Mouse (Mus musculus) hindbrain, postnatal 0 days (tissue): ENCODE data around the gene Pik3c2g. TPM values are rescaled to one million over a fixed set of nuclear protein-coding genes. Genes with fewer than 3 reads are reported as not detected.
"Not testable (repeated sequence)": the region's sequence is repeated elsewhere in the genome, so short reads cannot be mapped to it uniquely, and the experiment has no call there.

Experiments
- ATAC-seq: fragments of 200-750 bp; cut with Nextera tagmentation; 2 replicates; pipeline ENCODE4 v1.8.0; 2017; ENCODE audit warnings: mild to moderate bottlenecking, moderate TSS enrichment, moderate library complexity
- DNase-seq: peaks from one replicate; pipeline ENCODE4 v3.0.0-alpha.2; 2015; ENCODE audit warnings: low spot score
- H3K27ac ChIP-seq: fragments of 300-500 bp; sonication (generic); 2 replicates; pipeline ENCODE4 v1.5.1; 2014; ENCODE audit warnings: mild to moderate bottlenecking
- H3K27me3 ChIP-seq: fragments of 300-500 bp; sonication (generic); 2 replicates; pipeline ENCODE4 v1.6.1; 2014; ENCODE audit warnings: low read length, mixed read lengths; ENCODE audit not compliant: insufficient read depth
- H3K36me3 ChIP-seq: fragments of 300-500 bp; sonication (generic); 2 replicates; pipeline ENCODE4 v1.6.1; 2014; ENCODE audit warnings: low read length, mixed read lengths; ENCODE audit not compliant: insufficient read depth
- H3K4me1 ChIP-seq: fragments of 300-500 bp; sonication (generic); 2 replicates; pipeline ENCODE4 v1.6.1; 2014; ENCODE audit warnings: antibody characterized with exemption, low read length, mixed read lengths; ENCODE audit not compliant: insufficient read depth
- H3K4me2 ChIP-seq: fragments of 300-500 bp; sonication (generic); 2 replicates; pipeline ENCODE4 v1.6.1; 2014; ENCODE audit warnings: low read depth, mild to moderate bottlenecking, low read length, moderate library complexity, mixed read lengths
- H3K4me3 ChIP-seq: fragments of 300-500 bp; sonication (generic); 2 replicates; pipeline ENCODE4 v1.5.1; 2014; ENCODE audit warnings: low read length
- H3K9ac ChIP-seq: fragments of 300-500 bp; sonication (generic); replicated peaks from 2 replicates; pipeline ENCODE4 v1.6.1; 2014; ENCODE audit warnings: mild to moderate bottlenecking, low read length, moderate library complexity, mixed read lengths
- H3K9me3 ChIP-seq: fragments of 300-500 bp; sonication (generic); 2 replicates; pipeline ENCODE4 v1.6.1; 2016; ENCODE audit warnings: low read length, mixed read lengths
- CTCF ChIP-seq: IDR thresholded peaks from 2 replicates; pipeline ENCODE4 v1.5.1; 2016; ENCODE audit warnings: antibody characterized with exemption, control low read depth, low read depth
- WGBS: fragments of 180-500 bp; shearing (Covaris S2); extraction: QIAGEN DNeasy Blood & Tissue Kit; methylation state at CpG from one replicate; pipeline ENCODE4 v1.1.7; 2014; 5-methylcytosine and 5-hydroxymethylcytosine counted together
- polyA plus RNA-seq: library from polyadenylated mRNA; unstranded; fragments of >200 nt; fragmentation: Nextera tagmentation; extraction: Ambion mirVana; gene quantifications from 2 replicates; pipeline ENCODE4 v1.2.1, GENCODE M21; 2015
- total RNA-seq: library from RNA; depleted of rRNA; stranded (reverse); fragments of >200 nt; gene quantifications from 2 replicates; pipeline ENCODE4 v1.2.3, GENCODE M21; 2014

Pik3c2g gene
- total and polyA plus RNA-seq, 2 experiments from 2014 or later: 0.50 to 1.1 TPM

- no peaks in the 10 kb centered on the region for H3K4me1 ChIP-seq
- no peak for ATAC-seq
- H3K36me3 ChIP-seq: no peaks in the 10 kb centered on the region
- no peaks in the 10 kb centered on the region for H3K9me3 ChIP-seq
- WGBS: 77% methylated on average over 4 of the region's 4 CpGs
- H3K4me3 ChIP-seq: no peak overlapping the region
- no peak for TF ChIP-seq CTCF
- no peak overlapping the region for H3K27ac ChIP-seq
- H3K27me3 ChIP-seq: no peaks in the 10 kb centered on the region
- no peak overlapping the region for H3K4me2 ChIP-seq
- H3K9ac ChIP-seq: no peak overlapping the region
- no peak for DNase-seq
Observed at GRCm38 (mm10) chr6:139901801-139902200, 314.8 kb downstream of the Pik3c2g start.

GRCm38 (mm10) chr6:139907138-139907537 is 320.1 kb downstream of the Pik3c2g start:
- H3K9ac ChIP-seq: no peak overlapping the region
- H3K4me1 ChIP-seq: no peaks in the 10 kb centered on the region
- no peaks in the 10 kb centered on the region for H3K27me3 ChIP-seq
- no peak overlapping the region for H3K4me2 ChIP-seq
- no peak overlapping the region for H3K4me3 ChIP-seq
- 58% methylated on average over 4 of the region's 4 CpGs for WGBS
- no peak for DNase-seq
- H3K27ac ChIP-seq: no peak overlapping the region
- 0 out of 2 replicates have a peak, but pooled peaks have one; percentile 29 for ATAC-seq
- no peaks in the 10 kb centered on the region for H3K9me3 ChIP-seq
- TF ChIP-seq CTCF: no peak
- no peaks in the 10 kb centered on the region for H3K36me3 ChIP-seq

- H3K27ac ChIP-seq: no peak overlapping the region; the same call in 1 of the 2 replicates
- 0 out of 2 replicates have a peak overlapping the region, but pooled peaks have one; percentile 24 for H3K4me2 ChIP-seq
- TF ChIP-seq CTCF: no peak
- no peak overlapping the region for H3K4me3 ChIP-seq
- no peaks in the 10 kb centered on the region for H3K4me1 ChIP-seq
- 57% methylated on average over 12 of the region's 12 CpGs for WGBS
- peak; percentile 34 for DNase-seq
- no peaks in the 10 kb centered on the region for H3K27me3 ChIP-seq
- no peak overlapping the region for H3K9ac ChIP-seq
- no peaks in the 10 kb centered on the region for H3K9me3 ChIP-seq
- no peaks in the 10 kb centered on the region for H3K36me3 ChIP-seq
- no peak for ATAC-seq
Observed at GRCm38 (mm10) chr6:139908997-139909669, 322.1 kb downstream of the Pik3c2g start.

- H3K4me2 ChIP-seq: no peak overlapping the region
- ATAC-seq: no peak
Observed at GRCm38 (mm10) chr6:139928766-139929165, 341.7 kb downstream of the Pik3c2g start.

DNA sequence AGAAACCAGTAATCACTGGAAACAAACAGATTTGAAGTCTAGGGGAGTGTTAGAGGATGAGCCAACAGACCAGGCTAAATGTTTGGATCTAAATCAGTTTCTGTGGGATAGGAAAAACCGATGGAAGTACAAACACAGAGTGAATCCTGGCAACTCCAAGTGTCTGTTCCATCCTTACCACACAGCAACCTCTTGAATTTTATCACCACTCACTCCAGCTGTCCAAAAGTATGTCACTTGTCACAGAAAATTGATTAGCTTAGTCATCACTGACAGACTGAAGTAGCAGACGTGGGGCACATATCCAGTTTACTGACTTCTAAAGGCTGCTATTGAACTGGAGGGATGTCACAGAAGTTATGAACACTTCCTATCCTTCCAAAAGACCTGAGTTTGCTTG is 347.8 kb downstream of the Pik3c2g start:
- no peak for DNase-seq
- H3K4me2 ChIP-seq: no peak overlapping the region
- no peaks in the 10 kb centered on the region for H3K27me3 ChIP-seq
- no peaks in the 10 kb centered on the region for H3K36me3 ChIP-seq
- TF ChIP-seq CTCF: no peak
- no peak overlapping the region for H3K4me3 ChIP-seq
- 65% methylated on average over 2 of the region's 2 CpGs for WGBS
- no peaks in the 10 kb centered on the region for H3K9me3 ChIP-seq
- no peaks in the 10 kb centered on the region for H3K4me1 ChIP-seq
- no peak for ATAC-seq
- H3K27ac ChIP-seq: no peak overlapping the region
- no peak overlapping the region for H3K9ac ChIP-seq

More at GRCm38 (mm10) chr6:139928766-139929165, 341.7 kb downstream of the Pik3c2g start:
- no peaks in the 10 kb centered on the region for H3K36me3 ChIP-seq
- no peak for TF ChIP-seq CTCF
- no peak overlapping the region for H3K9ac ChIP-seq
- H3K4me3 ChIP-seq: no peak overlapping the region
- H3K27me3 ChIP-seq: no peaks in the 10 kb centered on the region
- 91% methylated on average over 5 of the region's 5 CpGs for WGBS
- H3K9me3 ChIP-seq: no peaks in the 10 kb centered on the region
- H3K27ac ChIP-seq: no peak overlapping the region
- no peak for DNase-seq
- H3K4me1 ChIP-seq: no peaks in the 10 kb centered on the region

DNA sequence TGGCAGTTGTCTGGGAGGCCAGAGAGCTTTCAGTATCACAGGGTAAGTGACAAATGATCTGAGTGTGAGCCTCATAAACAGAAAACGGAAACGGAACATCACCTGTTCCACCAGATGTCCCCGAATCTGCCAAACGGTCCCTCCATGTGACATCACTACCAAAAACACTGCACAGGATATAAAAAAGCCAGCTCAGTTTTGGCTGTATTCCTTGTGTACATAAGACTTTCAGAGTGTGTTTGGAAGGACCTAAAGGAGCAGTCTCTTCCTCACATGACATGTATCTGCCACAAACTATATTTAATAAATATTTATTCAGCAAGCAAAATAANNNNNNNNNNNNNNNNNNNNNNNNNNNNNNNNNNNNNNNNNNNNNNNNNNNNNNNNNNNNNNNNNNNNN is 350.6 kb downstream of the Pik3c2g start:
- not testable (repeated sequence) for H3K4me2 ChIP-seq, H3K4me1 ChIP-seq, H3K36me3 ChIP-seq, H3K9ac ChIP-seq, H3K9me3 ChIP-seq, ATAC-seq, H3K27ac ChIP-seq, DNase-seq, H3K27me3 ChIP-seq, H3K4me3 ChIP-seq
- 82% methylated on average over 4 of the region's 4 CpGs for WGBS

- Histone ChIP-seq H3K4me2 (no peak overlapping the region), H3K4me3 (no peak overlapping the region), H3K27ac (no peak overlapping the region), H3K27me3 (no peaks in the 10 kb centered on the region), H3K4me1 (no peaks in the 10 kb centered on the region), H3K9ac (no peak overlapping the region), H3K36me3 (no peaks in the 10 kb centered on the region), H3K9me3 (no peaks in the 10 kb centered on the region)
- no peak for TF ChIP-seq CTCF
- ATAC-seq (no peak), DNase-seq (no peak)
- WGBS: 87% methylated on average over 8 of the region's 8 CpGs
Observed at GRCm38 (mm10) chr6:139947106-139947879, 360.3 kb downstream of the Pik3c2g start.
